Mouse (Mus musculus) erythroblast, embryonic 14.5 days (primary cell): Measurements from ENCODE around the gene Slit2. TPM values are rescaled to one million over a fixed set of nuclear protein-coding genes. Genes with fewer than 3 reads are reported as not detected.

Experiments used
- H3K27me3 ChIP-seq: 2 replicates; pipeline ENCODE4 v1.6.1; 2012; ENCODE audit warnings: inconsistent platforms; ENCODE audit not compliant: control insufficient read depth
- H3K36me3 ChIP-seq: 2 replicates; pipeline ENCODE4 v1.6.1; 2012; ENCODE audit warnings: mild to moderate bottlenecking, inconsistent platforms; ENCODE audit not compliant: control insufficient read depth
- H3K4me1 ChIP-seq: 2 replicates; pipeline ENCODE4 v1.6.1; 2012; ENCODE audit warnings: inconsistent platforms; ENCODE audit not compliant: control insufficient read depth
- H3K4me3 ChIP-seq: replicated peaks from 2 replicates; pipeline ENCODE3; 2012; ENCODE audit warnings: moderate library complexity, mild to moderate bottlenecking, inconsistent platforms
- H3K9me3 ChIP-seq: 2 replicates; pipeline ENCODE4 v1.6.1; 2012; ENCODE audit warnings: low read length, inconsistent platforms, mixed read lengths; ENCODE audit not compliant: control insufficient read depth
- GATA1 ChIP-seq: IDR thresholded peaks from 2 replicates; pipeline ENCODE4 v1.6.1; 2012; ENCODE audit warnings: low read length, inconsistent platforms, mixed read lengths
- TAL1 ChIP-seq: IDR thresholded peaks from 3 replicates; pipeline ENCODE4 v1.6.1; 2012; ENCODE audit warnings: low read length, inconsistent platforms, mixed read lengths
- polyA plus RNA-seq: library from polyadenylated mRNA; stranded (reverse); fragments of >175 nt; gene quantifications from 2 replicates; pipeline ENCODE4 v1.2.3, GENCODE M21; 2012

The Slit2 gene
- polyA plus RNA-seq, 1 experiment = 0.01 TPM

GRCm38 (mm10) chr5:47984584-47985197 lies 1.8 kb downstream of the Slit2 start:
- no peaks in the 10 kb centered on the region for H3K36me3 ChIP-seq
- TF ChIP-seq TAL1 (no peak), GATA1 (no peak)
- H3K4me3 ChIP-seq = no peak overlapping the region
- H3K27me3 ChIP-seq = peaks cover 44% of the 10 kb centered on the region
- peaks cover 7% of the 10 kb centered on the region; the same call in 1 of the 2 replicates for H3K9me3 ChIP-seq
- peaks cover 8% of the 10 kb centered on the region for H3K4me1 ChIP-seq

DNA sequence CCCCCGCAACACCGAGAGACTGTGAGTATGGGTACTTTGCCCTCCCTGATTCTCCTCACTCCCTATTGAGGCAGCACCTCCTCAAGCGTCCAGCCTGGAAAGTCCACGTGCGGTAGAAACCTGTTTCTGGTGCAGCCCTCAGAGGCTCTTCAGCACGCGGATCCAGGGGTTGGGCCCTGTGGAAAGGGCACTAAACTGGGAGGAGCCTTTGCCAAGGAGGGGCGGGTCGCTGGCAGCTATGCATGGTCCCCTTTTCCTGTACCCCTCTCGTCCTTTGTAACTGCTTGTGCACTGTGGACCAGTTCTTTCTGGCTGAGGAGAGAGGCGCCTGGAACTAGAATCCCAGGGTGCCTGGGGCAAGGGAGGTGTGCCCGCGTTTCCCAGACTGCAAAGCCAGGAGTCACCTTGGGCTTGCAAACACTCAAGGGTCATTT lies 2.3 kb downstream of the Slit2 start:
- TF ChIP-seq GATA1 (no peak), TAL1 (no peak)
- peaks cover 44% of the 10 kb centered on the region for H3K27me3 ChIP-seq
- peaks cover 7% of the 10 kb centered on the region; the same call in 1 of the 2 replicates for H3K9me3 ChIP-seq
- no peaks in the 10 kb centered on the region for H3K36me3 ChIP-seq
- no peak overlapping the region for H3K4me3 ChIP-seq
- H3K4me1 ChIP-seq = peaks cover 8% of the 10 kb centered on the region

DNA sequence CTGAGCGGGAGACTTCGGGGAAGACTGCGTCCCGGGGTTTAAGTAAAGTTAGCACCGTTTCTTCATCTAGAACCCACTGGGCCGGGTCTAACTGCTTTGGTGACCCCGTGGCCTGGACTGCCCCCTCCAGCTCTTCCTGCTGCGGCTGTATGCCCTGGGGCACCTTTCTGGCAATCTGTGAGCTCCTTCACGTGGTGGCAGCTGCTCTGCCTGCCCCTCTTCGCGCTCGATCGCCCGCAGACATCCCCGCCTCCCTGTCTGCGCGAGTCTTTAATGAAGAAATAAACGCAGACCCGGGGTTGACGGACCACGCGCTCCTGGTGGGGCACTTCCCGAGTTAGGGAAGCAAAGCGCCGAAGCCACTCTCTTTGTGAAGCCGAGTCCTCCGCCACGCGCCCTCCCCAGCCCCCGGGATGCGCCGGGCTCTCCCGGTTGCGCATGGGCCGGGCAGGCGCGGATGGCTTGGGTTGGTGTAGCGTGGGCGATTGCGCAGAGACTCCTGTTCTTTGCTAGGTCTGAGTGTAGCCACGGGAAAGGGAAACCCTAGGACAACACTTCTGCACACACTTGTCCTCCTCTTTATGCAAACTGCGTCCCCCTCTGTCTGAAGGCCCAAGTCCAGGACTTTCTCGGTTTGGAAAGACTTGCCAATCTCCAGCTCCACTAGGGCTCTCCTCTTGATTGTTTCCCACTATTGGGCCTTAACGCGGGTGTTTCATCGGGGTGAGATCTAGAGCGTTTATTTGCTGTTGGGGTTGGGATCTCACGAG lies 3.1 kb downstream of the Slit2 start:
- Histone ChIP-seq H3K27me3 (peaks cover 44% of the 10 kb centered on the region), H3K36me3 (no peaks in the 10 kb centered on the region), H3K9me3 (peaks cover 7% of the 10 kb centered on the region; the same call in 1 of the 2 replicates), H3K4me1 (peaks cover 8% of the 10 kb centered on the region), H3K4me3 (no peak overlapping the region)
- TF ChIP-seq GATA1 = no peak
- no peak for TF ChIP-seq TAL1

DNA sequence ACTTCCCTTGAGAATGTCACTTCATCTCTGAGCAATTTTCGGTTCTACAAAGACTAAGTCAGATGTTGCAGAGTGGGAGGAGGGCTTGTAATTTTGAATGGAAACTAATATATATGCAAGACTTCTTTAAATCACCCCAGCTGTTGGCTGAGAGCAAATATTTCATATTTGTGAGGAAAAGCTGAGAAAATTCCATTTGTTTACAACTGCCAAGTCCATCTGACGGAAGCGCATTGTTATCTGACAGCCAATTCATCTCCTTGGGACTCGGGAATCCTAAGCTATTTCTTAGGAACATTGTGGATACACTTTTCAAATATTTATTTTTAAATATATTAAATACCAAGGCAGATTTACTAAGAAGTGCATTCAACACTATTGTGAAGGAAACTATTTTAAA lies 8.0 kb downstream of the Slit2 start:
- H3K9me3 ChIP-seq = no peaks in the 10 kb centered on the region
- no peaks in the 10 kb centered on the region for H3K36me3 ChIP-seq
- H3K4me3 ChIP-seq = no peak overlapping the region
- H3K4me1 ChIP-seq = no peaks in the 10 kb centered on the region
- TF ChIP-seq GATA1 (no peak), TAL1 (no peak)
- peaks cover 10% of the 10 kb centered on the region for H3K27me3 ChIP-seq

DNA sequence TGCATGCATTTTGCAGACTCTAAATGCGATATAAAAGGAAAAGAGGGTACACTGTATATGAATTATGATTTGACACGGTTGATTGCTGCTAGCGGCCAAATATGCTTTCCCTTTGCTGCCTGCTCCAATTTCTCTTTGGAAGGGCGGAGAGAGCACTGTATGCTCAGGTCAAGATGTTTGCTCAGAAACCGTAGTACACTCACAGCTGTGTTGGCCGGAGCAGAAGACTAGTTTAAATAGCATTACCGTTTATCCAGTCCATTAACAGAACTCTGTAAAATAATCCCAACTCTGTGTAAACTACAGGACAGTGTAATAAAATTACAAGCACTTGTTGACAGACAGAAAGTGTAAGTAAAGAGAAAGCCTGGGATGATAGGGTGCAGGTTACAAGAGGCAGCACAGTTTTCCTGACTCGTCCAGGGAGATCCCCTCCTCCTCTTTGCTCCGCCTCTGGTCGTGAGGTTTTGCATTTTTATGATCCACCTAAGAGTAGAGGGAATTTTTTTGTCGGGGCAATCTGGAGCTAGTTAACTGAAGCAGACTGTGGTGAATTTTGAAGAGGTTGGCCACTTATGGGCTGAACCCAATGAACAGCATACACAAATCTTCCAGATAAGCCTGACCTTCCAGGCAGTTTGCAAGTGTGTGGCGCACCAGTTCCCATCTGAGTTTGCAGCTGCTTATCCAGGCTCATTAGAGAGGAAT lies 20.9 kb downstream of the Slit2 start:
- Histone ChIP-seq H3K4me3 (no peak overlapping the region), H3K27me3 (no peaks in the 10 kb centered on the region), H3K9me3 (no peaks in the 10 kb centered on the region), H3K4me1 (no peaks in the 10 kb centered on the region), H3K36me3 (no peaks in the 10 kb centered on the region)
- no peak for TF ChIP-seq GATA1
- TF ChIP-seq TAL1 = no peak

DNA sequence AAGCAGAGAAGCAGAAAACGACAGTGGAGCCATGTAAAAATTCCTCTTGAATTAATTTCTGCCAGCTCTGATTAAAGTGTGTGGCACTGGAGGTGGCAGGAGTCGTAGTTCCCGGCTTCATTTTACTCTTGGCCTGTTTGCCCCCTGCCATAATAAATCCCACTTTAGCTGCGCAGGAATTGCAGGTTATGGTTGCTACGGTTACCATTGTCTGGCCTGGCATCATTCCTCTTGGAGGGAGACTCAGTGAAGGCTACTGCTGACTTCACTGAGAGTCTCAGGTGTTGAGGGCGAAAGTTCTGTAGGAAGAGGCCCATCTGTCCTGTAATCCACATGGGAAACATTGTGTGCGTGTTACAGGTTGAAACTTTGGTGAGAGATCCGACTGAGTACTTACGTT lies 22.6 kb downstream of the Slit2 start:
- Histone ChIP-seq H3K9me3 (no peaks in the 10 kb centered on the region), H3K4me1 (no peaks in the 10 kb centered on the region), H3K27me3 (no peaks in the 10 kb centered on the region), H3K4me3 (no peak overlapping the region), H3K36me3 (no peaks in the 10 kb centered on the region)
- TF ChIP-seq GATA1 (no peak), TAL1 (no peak)

GRCm38 (mm10) chr5:48006059-48006458 lies 23.1 kb downstream of the Slit2 start:
- Histone ChIP-seq H3K4me1 (no peaks in the 10 kb centered on the region), H3K27me3 (no peaks in the 10 kb centered on the region), H3K9me3 (no peaks in the 10 kb centered on the region), H3K36me3 (no peaks in the 10 kb centered on the region), H3K4me3 (no peak overlapping the region)
- TF ChIP-seq TAL1 (no peak), GATA1 (no peak)

DNA sequence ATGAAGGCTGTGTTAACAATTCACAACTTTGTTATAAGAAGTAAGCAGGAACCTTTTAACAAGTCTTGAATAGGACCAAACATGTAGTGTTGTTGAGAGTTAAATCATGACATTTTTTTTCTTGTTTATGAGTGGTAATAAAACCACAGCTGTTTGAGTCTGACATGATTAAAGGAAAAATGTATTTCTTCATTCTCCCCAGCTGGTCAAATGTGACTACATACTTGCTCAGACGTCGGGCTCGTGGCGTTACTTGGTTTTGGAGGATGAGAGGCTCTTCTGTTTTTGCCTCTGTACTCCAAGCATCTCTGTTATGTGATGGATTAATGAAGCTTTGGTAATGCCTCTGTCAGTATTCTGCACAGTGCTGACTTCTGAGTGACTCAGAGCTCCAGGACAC lies 40.5 kb downstream of the Slit2 start:
- H3K4me1 ChIP-seq = no peaks in the 10 kb centered on the region
- H3K9me3 ChIP-seq = no peaks in the 10 kb centered on the region
- TF ChIP-seq GATA1 (no peak), TAL1 (no peak)
- H3K36me3 ChIP-seq = no peaks in the 10 kb centered on the region
- H3K27me3 ChIP-seq = no peaks in the 10 kb centered on the region
- H3K4me3 ChIP-seq = no peak overlapping the region

GRCm38 (mm10) chr5:48034875-48035274 lies 51.9 kb downstream of the Slit2 start:
- Histone ChIP-seq H3K9me3 (no peaks in the 10 kb centered on the region), H3K4me3 (no peak overlapping the region), H3K27me3 (no peaks in the 10 kb centered on the region), H3K4me1 (no peaks in the 10 kb centered on the region), H3K36me3 (no peaks in the 10 kb centered on the region)
- TF ChIP-seq GATA1 = no peak
